Mouse (Mus musculus): ENCODE measurements around the gene Abcf3. TPM values are rescaled to one million over a fixed set of nuclear protein-coding genes. Genes with fewer than 3 reads are reported as not detected.

The Abcf3 gene
- polyA plus RNA-seq, 1 experiment, result 0.73 TPM

- Histone ChIP-seq H3K9me3 (ENCODE audit: control insufficient read depth, low read length) (no peaks in the 10 kb centered on the region), H3K36me3 (ENCODE audit: control insufficient read depth) (peaks cover 33% of the 10 kb centered on the region), H3K4me3 (replicated peaks) (peak overlapping the region; percentile 95), H3K27me3 (ENCODE audit: control insufficient read depth) (no peaks in the 10 kb centered on the region), H3K4me1 (ENCODE audit: control insufficient read depth) (peaks cover 53% of the 10 kb centered on the region)
- TF ChIP-seq TAL1 (IDR thresholded peaks at IDR 0.05; ENCODE audit: low read length) (no peak), GATA1 (IDR thresholded peaks at IDR 0.05; ENCODE audit: low read length) (no peak)
Measured at GRCm38 (mm10) chr16:20517701-20518374, 30.5 kb upstream of the Abcf3 start.

GRCm38 (mm10) chr16:20523886-20524285, 24.5 kb upstream of the Abcf3 start:
- no peak for TF ChIP-seq TAL1 (IDR thresholded peaks at IDR 0.05; ENCODE audit: low read length)
- TF ChIP-seq GATA1 (IDR thresholded peaks at IDR 0.05; ENCODE audit: low read length), result no peak
- H3K4me3 ChIP-seq (replicated peaks), result no peak overlapping the region
- peaks cover 44% of the 10 kb centered on the region for H3K4me1 ChIP-seq (ENCODE audit: control insufficient read depth)
- H3K9me3 ChIP-seq (ENCODE audit: control insufficient read depth, low read length), result no peaks in the 10 kb centered on the region
- no peaks in the 10 kb centered on the region for H3K27me3 ChIP-seq (ENCODE audit: control insufficient read depth)
- H3K36me3 ChIP-seq (ENCODE audit: control insufficient read depth), result peaks cover 89% of the 10 kb centered on the region

- Histone ChIP-seq H3K9me3 (ENCODE audit: control insufficient read depth, low read length) (no peaks in the 10 kb centered on the region), H3K4me3 (replicated peaks) (no peak overlapping the region), H3K4me1 (ENCODE audit: control insufficient read depth) (peaks cover 26% of the 10 kb centered on the region), H3K27me3 (ENCODE audit: control insufficient read depth) (no peaks in the 10 kb centered on the region), H3K36me3 (ENCODE audit: control insufficient read depth) (peaks cover 93% of the 10 kb centered on the region)
- TF ChIP-seq GATA1 (IDR thresholded peaks at IDR 0.05; ENCODE audit: low read length) (no peak), TAL1 (IDR thresholded peaks at IDR 0.05; ENCODE audit: low read length) (no peak)
Measured at GRCm38 (mm10) chr16:20528779-20529178, 19.6 kb upstream of the Abcf3 start.

- TF ChIP-seq TAL1 (IDR thresholded peaks at IDR 0.05; ENCODE audit: low read length) (no peak), GATA1 (IDR thresholded peaks at IDR 0.05; ENCODE audit: low read length) (no peak)
- peaks cover 87% of the 10 kb centered on the region for H3K36me3 ChIP-seq (ENCODE audit: control insufficient read depth)
- H3K9me3 ChIP-seq (ENCODE audit: control insufficient read depth, low read length), result no peaks in the 10 kb centered on the region
- H3K4me3 ChIP-seq (replicated peaks), result no peak overlapping the region
- H3K4me1 ChIP-seq (ENCODE audit: control insufficient read depth), result peaks cover 26% of the 10 kb centered on the region
- no peaks in the 10 kb centered on the region for H3K27me3 ChIP-seq (ENCODE audit: control insufficient read depth)
Measured at GRCm38 (mm10) chr16:20529375-20529774, 19.0 kb upstream of the Abcf3 start.

GRCm38 (mm10) chr16:20530941-20531340, 17.4 kb upstream of the Abcf3 start:
- TF ChIP-seq GATA1 (IDR thresholded peaks at IDR 0.05; ENCODE audit: low read length), result no peak
- TF ChIP-seq TAL1 (IDR thresholded peaks at IDR 0.05; ENCODE audit: low read length), result no peak
- no peak overlapping the region for H3K4me3 ChIP-seq (replicated peaks)
- H3K36me3 ChIP-seq (ENCODE audit: control insufficient read depth), result peaks cover 73% of the 10 kb centered on the region
- H3K9me3 ChIP-seq (ENCODE audit: control insufficient read depth, low read length), result no peaks in the 10 kb centered on the region
- H3K4me1 ChIP-seq (ENCODE audit: control insufficient read depth), result peaks cover 32% of the 10 kb centered on the region
- H3K27me3 ChIP-seq (ENCODE audit: control insufficient read depth), result no peaks in the 10 kb centered on the region

- TF ChIP-seq GATA1 (IDR thresholded peaks at IDR 0.05; ENCODE audit: low read length), result no peak
- TF ChIP-seq TAL1 (IDR thresholded peaks at IDR 0.05; ENCODE audit: low read length), result no peak
- H3K9me3 ChIP-seq (ENCODE audit: control insufficient read depth, low read length), result no peaks in the 10 kb centered on the region
- H3K27me3 ChIP-seq (ENCODE audit: control insufficient read depth), result no peaks in the 10 kb centered on the region
- H3K4me1 ChIP-seq (ENCODE audit: control insufficient read depth), result peaks cover 39% of the 10 kb centered on the region
- H3K36me3 ChIP-seq (ENCODE audit: control insufficient read depth), result peaks cover 68% of the 10 kb centered on the region
- H3K4me3 ChIP-seq (replicated peaks), result peak overlapping the region; percentile 98
Measured at GRCm38 (mm10) chr16:20534617-20535295, 13.6 kb upstream of the Abcf3 start.

GRCm38 (mm10) chr16:20535296-20536080, 12.9 kb upstream of the Abcf3 start, which contains the start of gene Ap2m1:
Gene Ap2m1, plus strand, starts transcription at chr16:20535478.
- peak within 1 kb of the TSS; percentile 98 for H3K4me3 ChIP-seq (replicated peaks)
- no peaks in the 10 kb centered on the region for H3K27me3 ChIP-seq (ENCODE audit: control insufficient read depth)
- no peak for TF ChIP-seq GATA1 (IDR thresholded peaks at IDR 0.05; ENCODE audit: low read length)
- no peak for TF ChIP-seq TAL1 (IDR thresholded peaks at IDR 0.05; ENCODE audit: low read length)
- H3K4me1 ChIP-seq (ENCODE audit: control insufficient read depth), result peaks cover 44% of the 10 kb centered on the region
- peaks cover 69% of the 10 kb centered on the region for H3K36me3 ChIP-seq (ENCODE audit: control insufficient read depth)
- H3K9me3 ChIP-seq (ENCODE audit: control insufficient read depth, low read length), result no peaks in the 10 kb centered on the region

GRCm38 (mm10) chr16:20536081-20536665, 12.2 kb upstream of the Abcf3 start:
- peaks cover 44% of the 10 kb centered on the region for H3K4me1 ChIP-seq (ENCODE audit: control insufficient read depth)
- H3K27me3 ChIP-seq (ENCODE audit: control insufficient read depth), result no peaks in the 10 kb centered on the region
- no peak for TF ChIP-seq TAL1 (IDR thresholded peaks at IDR 0.05; ENCODE audit: low read length)
- TF ChIP-seq GATA1 (IDR thresholded peaks at IDR 0.05; ENCODE audit: low read length), result no peak
- H3K36me3 ChIP-seq (ENCODE audit: control insufficient read depth), result peaks cover 69% of the 10 kb centered on the region
- H3K4me3 ChIP-seq (replicated peaks), result peak overlapping the region; percentile 98
- no peaks in the 10 kb centered on the region for H3K9me3 ChIP-seq (ENCODE audit: control insufficient read depth, low read length)
